Mouse (Mus musculus) heart, embryonic 15.5 days (tissue): ENCODE data around the gene Nfu1. TPM values are rescaled to one million over a fixed set of nuclear protein-coding genes. Genes with fewer than 3 reads are reported as not detected.
"Not testable (repeated sequence)": the region's sequence is repeated elsewhere in the genome, so short reads cannot be mapped to it uniquely, and the experiment has no call there.

Source experiments
- ATAC-seq: fragments of 200-750 bp; cut with Nextera tagmentation; replicated peaks from 2 replicates; pipeline ENCODE4 v1.8.0; 2017; ENCODE audit warnings: low read depth, moderate TSS enrichment; ENCODE audit not compliant: insufficient number of reproducible peaks, insufficient read depth, low FRiP score
- H3K27ac ChIP-seq: fragments of 300-500 bp; sonication (generic); 2 replicates; pipeline ENCODE4 v1.5.1; 2015; ENCODE audit warnings: mild to moderate bottlenecking, inconsistent platforms
- H3K27me3 ChIP-seq: fragments of 300-500 bp; sonication (generic); 2 replicates; pipeline ENCODE4 v1.6.1; 2015; ENCODE audit warnings: inconsistent platforms
- H3K36me3 ChIP-seq: fragments of 300-500 bp; sonication (generic); 2 replicates; pipeline ENCODE4 v1.6.1; 2015; ENCODE audit warnings: mild to moderate bottlenecking, inconsistent platforms
- H3K4me1 ChIP-seq: fragments of 300-500 bp; sonication (generic); replicated peaks from 2 replicates; pipeline ENCODE4 v1.6.1; 2015; ENCODE audit warnings: inconsistent platforms
- H3K4me2 ChIP-seq: fragments of 300-500 bp; sonication (generic); 2 replicates; pipeline ENCODE4 v1.6.1; 2015; ENCODE audit warnings: inconsistent platforms, mild to moderate bottlenecking, moderate library complexity
- H3K4me3 ChIP-seq: fragments of 300-500 bp; sonication (generic); 2 replicates; pipeline ENCODE4 v1.5.1; 2015; ENCODE audit warnings: mild to moderate bottlenecking, inconsistent platforms
- H3K9ac ChIP-seq: fragments of 300-500 bp; sonication (generic); 2 replicates; pipeline ENCODE4 v1.6.1; 2015; ENCODE audit warnings: mild to moderate bottlenecking, inconsistent platforms
- H3K9me3 ChIP-seq: fragments of 300-500 bp; sonication (generic); replicated peaks from 2 replicates; pipeline ENCODE4 v1.6.1; 2016; ENCODE audit warnings: inconsistent platforms
- WGBS: fragments of 180-500 bp; shearing (Covaris S2); methylation state at CpG from one replicate; pipeline ENCODE4 v1.1.7; 2015; ENCODE audit warnings: mixed read lengths; 5-methylcytosine and 5-hydroxymethylcytosine counted together
- polyA plus RNA-seq: library from polyadenylated mRNA; unstranded; fragments of >200 nt; fragmentation: Nextera tagmentation; extraction: Ambion mirVana; gene quantifications from 2 replicates; pipeline ENCODE4 v1.2.1, GENCODE M21; 2015

Gene Nfu1
- polyA plus RNA-seq, 1 experiment from 2014 or later, result 97.4 TPM

GRCm38 (mm10) chr6:87026980-87027379, 17.9 kb downstream of the Nfu1 start:
- no peak overlapping the region for H3K4me3 ChIP-seq
- ATAC-seq, result no peak
- H3K36me3 ChIP-seq, result peaks cover 46% of the 10 kb centered on the region
- no peak overlapping the region for H3K4me2 ChIP-seq
- no peak overlapping the region for H3K27ac ChIP-seq
- H3K9ac ChIP-seq, result no peak overlapping the region
- H3K4me1 ChIP-seq, result no peaks in the 10 kb centered on the region; the same call in 1 of the 2 replicates
- WGBS, result 75% methylated on average over 7 of the region's 7 CpGs
- H3K9me3 ChIP-seq, result no peaks in the 10 kb centered on the region
- H3K27me3 ChIP-seq, result no peaks in the 10 kb centered on the region

- no peak for ATAC-seq
Observed at GRCm38 (mm10) chr6:87028881-87029280, 19.8 kb downstream of the Nfu1 start.

GRCm38 (mm10) chr6:87031310-87031709, 22.3 kb downstream of the Nfu1 start:
- not testable (repeated sequence) for ATAC-seq
- 86% methylated on average over 7 of the region's 7 CpGs for WGBS

More at GRCm38 (mm10) chr6:87028881-87029280, 19.8 kb downstream of the Nfu1 start:
- Histone ChIP-seq H3K9me3 (no peaks in the 10 kb centered on the region), H3K4me3 (no peak overlapping the region), H3K27me3 (no peaks in the 10 kb centered on the region), H3K27ac (no peak overlapping the region), H3K4me2 (no peak overlapping the region), H3K4me1 (no peaks in the 10 kb centered on the region; the same call in 1 of the 2 replicates), H3K9ac (no peak overlapping the region), H3K36me3 (peaks cover 35% of the 10 kb centered on the region; the same call in 1 of the 2 replicates)

GRCm38 (mm10) chr6:87032401-87032800, 23.4 kb downstream of the Nfu1 start:
- peaks cover 14% of the 10 kb centered on the region; the same call in 1 of the 2 replicates for H3K36me3 ChIP-seq
- no peaks in the 10 kb centered on the region for H3K9me3 ChIP-seq
- no peak overlapping the region for H3K4me3 ChIP-seq
- H3K9ac ChIP-seq, result no peak overlapping the region
- H3K4me2 ChIP-seq, result no peak overlapping the region
- no peaks in the 10 kb centered on the region for H3K4me1 ChIP-seq
- H3K27me3 ChIP-seq, result no peaks in the 10 kb centered on the region
- ATAC-seq, result no peak
- H3K27ac ChIP-seq, result no peak overlapping the region
- WGBS, result 58% methylated on average over 3 of the region's 3 CpGs

More at GRCm38 (mm10) chr6:87031310-87031709, 22.3 kb downstream of the Nfu1 start:
- H3K9ac ChIP-seq, H3K4me3 ChIP-seq, H3K9me3 ChIP-seq, H3K27me3 ChIP-seq, H3K27ac ChIP-seq, H3K4me2 ChIP-seq, H3K4me1 ChIP-seq: not testable (repeated sequence)
- peaks cover 20% of the 10 kb centered on the region; the same call in 1 of the 2 replicates for H3K36me3 ChIP-seq

- no peak overlapping the region for H3K9ac ChIP-seq
- H3K9me3 ChIP-seq, result no peaks in the 10 kb centered on the region
- H3K4me3 ChIP-seq, result no peak overlapping the region
- H3K4me2 ChIP-seq, result no peak overlapping the region
- H3K4me1 ChIP-seq, result no peaks in the 10 kb centered on the region
- ATAC-seq, result no peak
- H3K27ac ChIP-seq, result no peak overlapping the region
- 80% methylated on average over 3 of the region's 3 CpGs for WGBS
- no peaks in the 10 kb centered on the region; the same call in 1 of the 2 replicates for H3K36me3 ChIP-seq
- H3K27me3 ChIP-seq, result no peaks in the 10 kb centered on the region
Observed at GRCm38 (mm10) chr6:87034395-87034794, 25.4 kb downstream of the Nfu1 start.

GRCm38 (mm10) chr6:87037826-87038620, 29.0 kb downstream of the Nfu1 start:
- WGBS, result 76% methylated on average over 10 of the region's 10 CpGs
- H3K4me3 ChIP-seq, result no peak overlapping the region
- no peaks in the 10 kb centered on the region for H3K9me3 ChIP-seq
- no peak for ATAC-seq
- H3K9ac ChIP-seq, result no peak overlapping the region
- peaks cover 6% of the 10 kb centered on the region; the same call in 1 of the 2 replicates for H3K4me1 ChIP-seq
- H3K27me3 ChIP-seq, result no peaks in the 10 kb centered on the region
- H3K27ac ChIP-seq, result no peak overlapping the region
- no peak overlapping the region for H3K4me2 ChIP-seq
- no peaks in the 10 kb centered on the region for H3K36me3 ChIP-seq

- H3K9me3 ChIP-seq, result no peaks in the 10 kb centered on the region
- H3K27ac ChIP-seq, result no peak overlapping the region
- no peak overlapping the region for H3K4me3 ChIP-seq
- no peaks in the 10 kb centered on the region for H3K36me3 ChIP-seq
- H3K9ac ChIP-seq, result no peak overlapping the region
- ATAC-seq, result no peak
- H3K4me1 ChIP-seq, result peaks cover 14% of the 10 kb centered on the region
- no peak overlapping the region for H3K4me2 ChIP-seq
- 77% methylated on average over 8 of the region's 8 CpGs for WGBS
- H3K27me3 ChIP-seq, result no peaks in the 10 kb centered on the region
Observed at GRCm38 (mm10) chr6:87039161-87039560, 30.1 kb downstream of the Nfu1 start.

- no peaks in the 10 kb centered on the region for H3K27me3 ChIP-seq
- no peaks in the 10 kb centered on the region for H3K36me3 ChIP-seq
- 75% methylated on average over 4 of the region's 4 CpGs for WGBS
- no peak overlapping the region for H3K4me3 ChIP-seq
- no peak for ATAC-seq
- H3K9ac ChIP-seq, result no peak overlapping the region
- H3K4me1 ChIP-seq, result peaks cover 16% of the 10 kb centered on the region
- H3K9me3 ChIP-seq, result no peaks in the 10 kb centered on the region
- H3K27ac ChIP-seq, result peak overlapping the region; percentile 100
- no peak overlapping the region for H3K4me2 ChIP-seq
Observed at GRCm38 (mm10) chr6:87040971-87041370, 31.9 kb downstream of the Nfu1 start.

- Histone ChIP-seq H3K27me3 (no peaks in the 10 kb centered on the region), H3K36me3 (no peaks in the 10 kb centered on the region), H3K4me1 (peaks cover 16% of the 10 kb centered on the region), H3K27ac (peak overlapping the region; percentile 100), H3K9me3 (no peaks in the 10 kb centered on the region), H3K4me2 (peak overlapping the region; percentile 75), H3K4me3 (peak overlapping the region; percentile 73), H3K9ac (no peak overlapping the region)
- 85% methylated on average over 7 of the region's 7 CpGs for whole genome bisulfite sequencing
- no peak for ATAC-seq
Observed at GRCm38 (mm10) chr6:87041431-87041830, 32.4 kb downstream of the Nfu1 start.

GRCm38 (mm10) chr6:87042004-87042336, 32.9 kb downstream of the Nfu1 start:
- H3K9ac ChIP-seq, result peak overlapping the region; percentile 85
- peak overlapping the region; percentile 100 for H3K27ac ChIP-seq
- H3K4me3 ChIP-seq, result peak overlapping the region; percentile 73
- no peaks in the 10 kb centered on the region for H3K9me3 ChIP-seq
- no peak for ATAC-seq
- no peaks in the 10 kb centered on the region for H3K36me3 ChIP-seq
- WGBS, result under 1% methylated on average over 11 of the region's 11 CpGs
- H3K27me3 ChIP-seq, result no peaks in the 10 kb centered on the region
- peak overlapping the region; percentile 75 for H3K4me2 ChIP-seq
- peaks cover 16% of the 10 kb centered on the region for H3K4me1 ChIP-seq

GRCm38 (mm10) chr6:87042337-87043130, 33.5 kb downstream of the Nfu1 start, which contains the start of gene Gfpt1:
Gene Gfpt1 (plus strand): TSS chr6:87042846.
- Histone ChIP-seq H3K4me3 (peak within 1 kb of the TSS; percentile 73), H3K9ac (peak within 1 kb of the TSS; percentile 87), H3K4me2 (peak within 1 kb of the TSS; percentile 75), H3K36me3 (no peaks in the 10 kb centered on the region), H3K27ac (peak within 1 kb of the TSS; percentile 100), H3K9me3 (no peaks in the 10 kb centered on the region), H3K27me3 (no peaks in the 10 kb centered on the region), H3K4me1 (peaks cover 16% of the 10 kb centered on the region)
- ATAC-seq, result peak; percentile 97
- 1% methylated on average over 68 of the region's 68 CpGs for whole genome bisulfite sequencing
